Mouse (Mus musculus) heart, embryonic 15.5 days (tissue): Measurements from ENCODE around the gene Tmigd3. TPM values are rescaled to one million over a fixed set of nuclear protein-coding genes. Genes with fewer than 3 reads are reported as not detected.
A peak's percentile ranks its signal among the peaks of the same experiment; 100 is the strongest.
"Not testable (repeated sequence)": the region's sequence is repeated elsewhere in the genome, so short reads cannot be mapped to it uniquely, and the experiment has no call there.

Experiments
- ATAC-seq: fragments of 200-750 bp; cut with Nextera tagmentation; replicated peaks from 2 replicates; pipeline ENCODE4 v1.8.0; 2017; ENCODE audit warnings: low read depth, moderate TSS enrichment; ENCODE audit not compliant: insufficient number of reproducible peaks, insufficient read depth, low FRiP score
- H3K27ac ChIP-seq: fragments of 300-500 bp; sonication (generic); 2 replicates; pipeline ENCODE4 v1.5.1; 2015; ENCODE audit warnings: mild to moderate bottlenecking, inconsistent platforms
- H3K27me3 ChIP-seq: fragments of 300-500 bp; sonication (generic); 2 replicates; pipeline ENCODE4 v1.6.1; 2015; ENCODE audit warnings: inconsistent platforms
- H3K36me3 ChIP-seq: fragments of 300-500 bp; sonication (generic); 2 replicates; pipeline ENCODE4 v1.6.1; 2015; ENCODE audit warnings: mild to moderate bottlenecking, inconsistent platforms
- H3K4me1 ChIP-seq: fragments of 300-500 bp; sonication (generic); replicated peaks from 2 replicates; pipeline ENCODE4 v1.6.1; 2015; ENCODE audit warnings: inconsistent platforms
- H3K4me2 ChIP-seq: fragments of 300-500 bp; sonication (generic); 2 replicates; pipeline ENCODE4 v1.6.1; 2015; ENCODE audit warnings: inconsistent platforms, mild to moderate bottlenecking, moderate library complexity
- H3K4me3 ChIP-seq: fragments of 300-500 bp; sonication (generic); 2 replicates; pipeline ENCODE4 v1.5.1; 2015; ENCODE audit warnings: mild to moderate bottlenecking, inconsistent platforms
- H3K9ac ChIP-seq: fragments of 300-500 bp; sonication (generic); 2 replicates; pipeline ENCODE4 v1.6.1; 2015; ENCODE audit warnings: mild to moderate bottlenecking, inconsistent platforms
- H3K9me3 ChIP-seq: fragments of 300-500 bp; sonication (generic); replicated peaks from 2 replicates; pipeline ENCODE4 v1.6.1; 2016; ENCODE audit warnings: inconsistent platforms
- WGBS: fragments of 180-500 bp; shearing (Covaris S2); methylation state at CpG from one replicate; pipeline ENCODE4 v1.1.7; 2015; ENCODE audit warnings: mixed read lengths; 5-methylcytosine and 5-hydroxymethylcytosine counted together
- polyA plus RNA-seq: library from polyadenylated mRNA; unstranded; fragments of >200 nt; fragmentation: Nextera tagmentation; extraction: Ambion mirVana; gene quantifications from 2 replicates; pipeline ENCODE4 v1.2.1, GENCODE M21; 2015

Tmigd3 gene
- polyA plus RNA-seq, 1 experiment from 2014 or later = 0.50 TPM

- H3K27me3 ChIP-seq = no peaks in the 10 kb centered on the region
- H3K36me3 ChIP-seq = no peaks in the 10 kb centered on the region
- H3K4me2 ChIP-seq = no peak overlapping the region
- H3K9me3 ChIP-seq = no peaks in the 10 kb centered on the region
- H3K9ac ChIP-seq = no peak overlapping the region
- H3K4me1 ChIP-seq = peaks cover 18% of the 10 kb centered on the region
- 56% methylated on average over 3 of the region's 3 CpGs for WGBS
- peak overlapping the region; percentile 3; the same call in 1 of the 2 replicates for H3K27ac ChIP-seq
- ATAC-seq = no peak
- H3K4me3 ChIP-seq = no peak overlapping the region
Observed at GRCm38 (mm10) chr3:105918355-105918745, 47.6 kb downstream of the Tmigd3 start.

- H3K4me1 ChIP-seq, H3K9me3 ChIP-seq, H3K4me2 ChIP-seq, H3K4me3 ChIP-seq, H3K27me3 ChIP-seq, H3K36me3 ChIP-seq, ATAC-seq, H3K9ac ChIP-seq, H3K27ac ChIP-seq: not testable (repeated sequence)
Observed at GRCm38 (mm10) chr3:105920743-105921142, 50.0 kb downstream of the Tmigd3 start.

- peaks cover 2% of the 10 kb centered on the region; the same call in 1 of the 2 replicates for H3K4me1 ChIP-seq
- WGBS = 77% methylated on average over 2 of the region's 2 CpGs
- no peak overlapping the region for H3K4me2 ChIP-seq
- no peak overlapping the region for H3K27ac ChIP-seq
- H3K9me3 ChIP-seq = no peaks in the 10 kb centered on the region
- H3K4me3 ChIP-seq = no peak overlapping the region
- H3K9ac ChIP-seq = no peak overlapping the region
- H3K27me3 ChIP-seq = no peaks in the 10 kb centered on the region
- H3K36me3 ChIP-seq = no peaks in the 10 kb centered on the region
- no peak for ATAC-seq
Observed at GRCm38 (mm10) chr3:105921959-105922358, 51.3 kb downstream of the Tmigd3 start.

GRCm38 (mm10) chr3:105924616-105925015 lies 53.9 kb downstream of the Tmigd3 start:
- H3K4me1 ChIP-seq = no peaks in the 10 kb centered on the region
- no peak overlapping the region for H3K4me3 ChIP-seq
- 75% methylated on average over 9 of the region's 9 CpGs for WGBS
- H3K27me3 ChIP-seq = no peaks in the 10 kb centered on the region
- H3K4me2 ChIP-seq = no peak overlapping the region
- H3K36me3 ChIP-seq = no peaks in the 10 kb centered on the region
- H3K27ac ChIP-seq = no peak overlapping the region
- H3K9me3 ChIP-seq = no peaks in the 10 kb centered on the region
- ATAC-seq = no peak
- H3K9ac ChIP-seq = no peak overlapping the region

- Histone ChIP-seq H3K27me3 (no peaks in the 10 kb centered on the region), H3K4me3 (no peak overlapping the region), H3K4me1 (no peaks in the 10 kb centered on the region), H3K27ac (no peak overlapping the region), H3K4me2 (no peak overlapping the region), H3K9ac (no peak overlapping the region), H3K36me3 (no peaks in the 10 kb centered on the region), H3K9me3 (no peaks in the 10 kb centered on the region)
- 78% methylated on average over 7 of the region's 7 CpGs for WGBS
- ATAC-seq = no peak
Observed at GRCm38 (mm10) chr3:105927561-105928194, 57.0 kb downstream of the Tmigd3 start.

- Histone ChIP-seq H3K9me3 (no peaks in the 10 kb centered on the region), H3K27me3 (no peaks in the 10 kb centered on the region), H3K4me1 (no peaks in the 10 kb centered on the region), H3K4me3 (no peak overlapping the region), H3K27ac (no peak overlapping the region), H3K36me3 (no peaks in the 10 kb centered on the region), H3K9ac (no peak overlapping the region), H3K4me2 (no peak overlapping the region)
- ATAC-seq = no peak
- WGBS = 81% methylated on average over 3 of the region's 3 CpGs
Observed at GRCm38 (mm10) chr3:105928195-105928569, 57.5 kb downstream of the Tmigd3 start.

GRCm38 (mm10) chr3:105928781-105929180 lies 58.1 kb downstream of the Tmigd3 start:
- H3K27me3 ChIP-seq = no peaks in the 10 kb centered on the region
- H3K27ac ChIP-seq = no peak overlapping the region
- 79% methylated on average over 6 of the region's 6 CpGs for WGBS
- H3K4me3 ChIP-seq = no peak overlapping the region
- H3K36me3 ChIP-seq = no peaks in the 10 kb centered on the region
- H3K9me3 ChIP-seq = no peaks in the 10 kb centered on the region
- H3K9ac ChIP-seq = no peak overlapping the region
- H3K4me1 ChIP-seq = no peaks in the 10 kb centered on the region
- H3K4me2 ChIP-seq = no peak overlapping the region
- no peak for ATAC-seq

- Histone ChIP-seq H3K4me3 (no peak overlapping the region), H3K27me3 (no peaks in the 10 kb centered on the region), H3K36me3 (no peaks in the 10 kb centered on the region), H3K9me3 (no peaks in the 10 kb centered on the region), H3K4me2 (no peak overlapping the region), H3K27ac (no peak overlapping the region), H3K4me1 (peaks cover 8% of the 10 kb centered on the region), H3K9ac (no peak overlapping the region)
- ATAC-seq = no peak
- WGBS = 70% methylated on average over 7 of the region's 7 CpGs
Observed at GRCm38 (mm10) chr3:105929821-105930220, 59.1 kb downstream of the Tmigd3 start.

- no peaks in the 10 kb centered on the region for H3K27me3 ChIP-seq
- no peaks in the 10 kb centered on the region for H3K9me3 ChIP-seq
- peaks cover 15% of the 10 kb centered on the region for H3K4me1 ChIP-seq
- no peak overlapping the region for H3K9ac ChIP-seq
- H3K4me2 ChIP-seq = no peak overlapping the region
- no peak for ATAC-seq
- H3K27ac ChIP-seq = no peak overlapping the region
- WGBS = 75% methylated on average over 2 of the region's 2 CpGs
- H3K4me3 ChIP-seq = no peak overlapping the region
- H3K36me3 ChIP-seq = no peaks in the 10 kb centered on the region
Observed at GRCm38 (mm10) chr3:105931095-105931494, 60.4 kb downstream of the Tmigd3 start.

- no peaks in the 10 kb centered on the region for H3K27me3 ChIP-seq
- H3K27ac ChIP-seq = peak within 1 kb of the TSS; percentile 39
- H3K4me3 ChIP-seq = 0 out of 2 replicates have a peak within 1 kb of the TSS, but pooled peaks have one; percentile 2
- no peaks in the 10 kb centered on the region for H3K9me3 ChIP-seq
- H3K9ac ChIP-seq = no peak within 1 kb of the TSS
- peak; percentile 24; the same call in 1 of the 2 replicates for ATAC-seq
- no peaks in the 10 kb centered on the region for H3K36me3 ChIP-seq
- 65% methylated on average over 8 of the region's 8 CpGs for WGBS
- H3K4me1 ChIP-seq = peaks cover 15% of the 10 kb centered on the region
- peak within 1 kb of the TSS; percentile 15; the same call in 1 of the 2 replicates for H3K4me2 ChIP-seq
Observed at GRCm38 (mm10) chr3:105932240-105933071, 61.8 kb downstream of the Tmigd3 start, which contains the start of gene I830077J02Rik. Gene I830077J02Rik, minus strand, starts transcription at chr3:105932664.

- Histone ChIP-seq H3K4me3 (no peak overlapping the region), H3K27ac (no peak overlapping the region), H3K36me3 (no peaks in the 10 kb centered on the region), H3K9me3 (no peaks in the 10 kb centered on the region), H3K4me1 (peaks cover 15% of the 10 kb centered on the region), H3K4me2 (no peak overlapping the region), H3K27me3 (no peaks in the 10 kb centered on the region), H3K9ac (no peak overlapping the region)
- 87% methylated on average over 6 of the region's 6 CpGs for WGBS
- ATAC-seq = no peak
Observed at GRCm38 (mm10) chr3:105933926-105934325, 63.2 kb downstream of the Tmigd3 start.
